Mouse (Mus musculus) intestine, embryonic 16.5 days (tissue): Measurements from ENCODE around the gene Ric3. TPM values are rescaled to one million over a fixed set of nuclear protein-coding genes. Genes with fewer than 3 reads are reported as not detected.

Experiments used
- ATAC-seq: fragments of 200-750 bp; cut with Nextera tagmentation; 2 replicates; pipeline ENCODE4 v1.8.0; 2017; ENCODE audit warnings: moderate TSS enrichment, moderate library complexity
- H3K27ac ChIP-seq: fragments of 300-500 bp; sonication (generic); 2 replicates; pipeline ENCODE4 v1.5.1; 2014; ENCODE audit warnings: mild to moderate bottlenecking, low read length
- H3K27me3 ChIP-seq: fragments of 300-500 bp; sonication (generic); replicated peaks from 2 replicates; pipeline ENCODE4 v1.6.1; 2014; ENCODE audit warnings: low read length, control low read depth, mixed read lengths; ENCODE audit not compliant: control insufficient read depth, insufficient read depth
- H3K36me3 ChIP-seq: fragments of 300-500 bp; sonication (generic); 2 replicates; pipeline ENCODE4 v1.6.1; 2014; ENCODE audit warnings: low read length, control low read depth; ENCODE audit not compliant: control insufficient read depth, insufficient read depth
- H3K4me1 ChIP-seq: fragments of 300-500 bp; sonication (generic); 2 replicates; pipeline ENCODE4 v1.6.1; 2014; ENCODE audit warnings: low read length, control low read depth, mixed read lengths; ENCODE audit not compliant: control insufficient read depth, insufficient read depth
- H3K4me2 ChIP-seq: fragments of 300-500 bp; sonication (generic); 2 replicates; pipeline ENCODE4 v1.6.1; 2014; ENCODE audit warnings: low read depth, low read length, control low read depth
- H3K4me3 ChIP-seq: fragments of 300-500 bp; sonication (generic); 2 replicates; pipeline ENCODE4 v1.5.1; 2014; ENCODE audit warnings: mild to moderate bottlenecking, low read length
- H3K9ac ChIP-seq: fragments of 300-500 bp; sonication (generic); 2 replicates; pipeline ENCODE4 v1.6.1; 2014; ENCODE audit warnings: low read depth, low read length
- H3K9me3 ChIP-seq: fragments of 300-500 bp; sonication (generic); 2 replicates; pipeline ENCODE4 v1.6.1; 2016; ENCODE audit warnings: low read length, control low read depth; ENCODE audit not compliant: control insufficient read depth
- WGBS: fragments of 180-500 bp; shearing (Covaris S2); extraction: QIAGEN DNeasy Blood & Tissue Kit; methylation state at CpG from one replicate; pipeline ENCODE4 v1.1.7; 2014; 5-methylcytosine and 5-hydroxymethylcytosine counted together
- polyA plus RNA-seq: library from polyadenylated mRNA; unstranded; fragments of >200 nt; fragmentation: Nextera tagmentation; extraction: Ambion mirVana; gene quantifications from 2 replicates; pipeline ENCODE4 v1.2.1, GENCODE M21; 2015

Gene Ric3
- polyA plus RNA-seq, 1 experiment from 2014 or later: 1.7 TPM

- no peaks in the 10 kb centered on the region for H3K4me1 ChIP-seq
- H3K36me3 ChIP-seq: no peaks in the 10 kb centered on the region
- no peak for ATAC-seq
- no peak overlapping the region for H3K4me3 ChIP-seq
- no peaks in the 10 kb centered on the region for H3K27me3 ChIP-seq
- no peak overlapping the region for H3K9ac ChIP-seq
- H3K27ac ChIP-seq: no peak overlapping the region
- H3K4me2 ChIP-seq: no peak overlapping the region
- H3K9me3 ChIP-seq: no peaks in the 10 kb centered on the region
- 91% methylated on average over 6 of the region's 6 CpGs for WGBS
These were observed 53.1 kb downstream of the Ric3 start for GRCm38 (mm10) chr7:109029961-109030465.

- 29% methylated on average over 6 of the region's 6 CpGs for WGBS
- Histone ChIP-seq H3K9me3 (no peaks in the 10 kb centered on the region), H3K4me2 (no peak overlapping the region), H3K36me3 (no peaks in the 10 kb centered on the region), H3K27ac (no peak overlapping the region), H3K27me3 (no peaks in the 10 kb centered on the region), H3K4me1 (no peaks in the 10 kb centered on the region), H3K4me3 (no peak overlapping the region), H3K9ac (no peak overlapping the region)
- ATAC-seq: 0 out of 2 replicates have a peak, but pooled peaks have one; percentile 44
These were observed 54.9 kb downstream of the Ric3 start for GRCm38 (mm10) chr7:109028204-109028603.

DNA sequence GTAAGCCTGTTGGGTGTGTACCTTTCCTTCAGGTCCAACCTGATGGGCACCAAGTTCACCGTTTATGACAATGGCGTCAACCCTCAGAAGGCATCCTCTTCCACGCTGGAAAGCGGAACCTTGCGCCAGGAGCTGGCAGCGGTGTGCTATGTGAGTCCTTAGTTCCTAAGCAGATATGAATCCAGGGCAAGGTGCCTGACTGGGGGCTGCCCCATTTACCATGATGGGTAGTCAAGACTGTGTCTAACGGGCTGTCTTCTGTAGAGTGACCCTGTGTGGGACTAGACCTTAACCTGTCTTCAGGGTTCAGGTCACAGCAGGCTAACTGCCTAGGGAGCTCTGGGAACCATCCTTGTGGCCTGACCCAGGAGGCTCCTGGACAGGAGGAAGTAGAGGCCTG is 55.4 kb downstream of the Ric3 start:
- H3K27ac ChIP-seq: no peak overlapping the region
- H3K4me3 ChIP-seq: no peak overlapping the region
- H3K9me3 ChIP-seq: no peaks in the 10 kb centered on the region
- H3K4me2 ChIP-seq: no peak overlapping the region
- no peak for ATAC-seq
- WGBS: 93% methylated on average over 7 of the region's 7 CpGs
- no peak overlapping the region for H3K9ac ChIP-seq
- H3K27me3 ChIP-seq: no peaks in the 10 kb centered on the region
- no peaks in the 10 kb centered on the region for H3K36me3 ChIP-seq
- no peaks in the 10 kb centered on the region for H3K4me1 ChIP-seq

DNA sequence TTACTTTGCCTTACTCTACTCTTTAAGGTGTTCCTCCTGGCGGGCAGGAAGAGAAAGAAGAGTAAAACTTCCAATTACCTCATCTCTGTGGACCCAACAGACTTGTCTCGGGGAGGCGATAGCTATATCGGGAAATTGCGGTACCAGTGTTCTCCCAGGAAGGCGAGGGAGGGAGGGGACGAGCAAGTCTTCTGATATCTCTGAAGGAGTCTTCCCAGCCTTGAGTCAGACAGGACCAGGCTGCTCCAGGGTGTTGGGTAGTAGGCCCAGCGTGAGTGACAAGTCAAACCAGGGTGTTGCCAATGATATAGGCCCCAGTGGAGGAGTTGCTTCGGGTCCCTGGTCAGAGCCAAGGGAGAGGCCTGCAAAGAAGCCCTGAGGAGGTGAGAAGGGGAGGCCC is 56.2 kb downstream of the Ric3 start:
- Histone ChIP-seq H3K4me2 (no peak overlapping the region), H3K4me1 (no peaks in the 10 kb centered on the region), H3K36me3 (no peaks in the 10 kb centered on the region), H3K9me3 (no peaks in the 10 kb centered on the region), H3K27me3 (no peaks in the 10 kb centered on the region), H3K4me3 (no peak overlapping the region), H3K9ac (no peak overlapping the region), H3K27ac (no peak overlapping the region)
- WGBS: 91% methylated on average over 9 of the region's 9 CpGs
- ATAC-seq: no peak

DNA sequence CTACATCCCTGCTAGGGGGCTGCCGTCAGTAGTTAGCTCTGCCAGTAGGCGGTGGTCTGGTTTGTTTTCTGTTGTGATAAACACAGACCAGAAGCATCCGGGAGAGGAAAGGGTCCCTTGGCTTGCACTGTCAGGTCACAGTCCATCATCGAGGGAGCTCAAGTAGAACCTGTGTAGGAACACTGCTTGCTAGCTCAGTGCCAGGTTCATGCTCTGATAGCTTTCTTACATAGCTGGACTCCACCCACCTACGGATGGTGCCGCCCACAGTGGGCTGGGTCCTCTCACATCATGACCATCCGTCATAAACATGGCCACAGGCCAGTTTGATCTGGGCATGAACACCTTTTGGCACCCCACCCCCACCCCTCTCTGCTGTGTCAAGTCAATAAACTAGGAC is 57.4 kb downstream of the Ric3 start:
- Histone ChIP-seq H3K36me3 (no peaks in the 10 kb centered on the region), H3K9me3 (no peaks in the 10 kb centered on the region), H3K4me1 (no peaks in the 10 kb centered on the region), H3K9ac (no peak overlapping the region), H3K4me2 (no peak overlapping the region), H3K27ac (no peak overlapping the region), H3K27me3 (no peaks in the 10 kb centered on the region), H3K4me3 (no peak overlapping the region)
- no peak for ATAC-seq
- WGBS: 78% methylated on average over 7 of the region's 7 CpGs

DNA sequence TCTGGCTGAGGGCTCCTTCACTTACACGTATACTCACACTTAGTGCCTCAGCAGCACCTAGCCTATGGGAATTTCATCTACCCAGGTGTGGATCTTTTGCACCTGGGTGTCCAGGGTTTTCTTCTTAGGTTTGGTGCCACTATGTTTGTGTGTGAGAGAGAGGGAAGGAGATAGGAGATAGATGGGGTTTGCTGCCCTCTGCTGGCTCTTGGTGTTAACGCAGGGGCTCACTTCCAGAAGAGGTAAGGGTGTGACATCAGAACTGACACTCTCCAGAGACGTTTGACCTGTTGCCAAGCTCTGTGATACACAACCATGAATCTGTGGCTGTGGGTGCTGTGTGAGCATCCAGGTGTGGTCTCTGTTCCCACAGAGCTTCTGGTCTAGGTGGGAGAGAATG is 61.7 kb downstream of the Ric3 start:
- no peak overlapping the region for H3K27ac ChIP-seq
- no peak overlapping the region for H3K4me2 ChIP-seq
- H3K4me3 ChIP-seq: no peak overlapping the region
- peak; percentile 66 for ATAC-seq
- WGBS: 10% methylated on average over 3 of the region's 3 CpGs
- H3K9me3 ChIP-seq: no peaks in the 10 kb centered on the region
- no peaks in the 10 kb centered on the region for H3K36me3 ChIP-seq
- H3K9ac ChIP-seq: no peak overlapping the region
- no peaks in the 10 kb centered on the region for H3K27me3 ChIP-seq
- no peaks in the 10 kb centered on the region for H3K4me1 ChIP-seq

GRCm38 (mm10) chr7:109019243-109019642 is 63.9 kb downstream of the Ric3 start:
- Histone ChIP-seq H3K4me2 (no peak overlapping the region), H3K9me3 (no peaks in the 10 kb centered on the region), H3K27ac (no peak overlapping the region), H3K27me3 (no peaks in the 10 kb centered on the region), H3K4me1 (no peaks in the 10 kb centered on the region), H3K9ac (no peak overlapping the region), H3K36me3 (no peaks in the 10 kb centered on the region), H3K4me3 (no peak overlapping the region)
- no peak for ATAC-seq
- 92% methylated on average over 7 of the region's 7 CpGs for WGBS

- Histone ChIP-seq H3K27ac (no peak overlapping the region), H3K4me2 (no peak overlapping the region), H3K4me3 (no peak overlapping the region), H3K36me3 (no peaks in the 10 kb centered on the region), H3K4me1 (no peaks in the 10 kb centered on the region), H3K9ac (no peak overlapping the region), H3K9me3 (no peaks in the 10 kb centered on the region), H3K27me3 (peaks cover 14% of the 10 kb centered on the region)
- no peak; the same call in 1 of the 2 replicates for ATAC-seq
- 42% methylated on average over 5 of the region's 5 CpGs for WGBS
These were observed 66.7 kb downstream of the Ric3 start for GRCm38 (mm10) chr7:109016378-109016923.

DNA sequence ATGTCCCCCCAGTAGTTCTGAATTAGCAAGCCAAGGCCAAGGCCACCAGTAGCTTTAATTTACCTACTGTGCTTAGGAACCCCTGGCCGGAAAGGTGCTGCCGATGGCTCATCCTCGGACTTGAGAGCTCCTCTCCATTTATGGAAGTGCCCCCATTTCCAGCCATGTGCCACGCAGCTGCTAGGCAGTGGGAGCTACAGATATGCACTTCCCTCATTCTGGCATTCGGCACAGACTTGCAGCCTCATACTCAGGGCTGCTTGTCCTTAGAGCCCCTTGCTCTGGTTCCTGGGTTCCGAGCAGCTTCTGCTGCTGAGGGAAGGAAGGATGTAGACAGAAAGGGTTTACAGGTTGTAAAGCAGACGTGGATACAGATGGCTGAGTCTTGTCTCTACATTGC is 68.3 kb downstream of the Ric3 start:
- no peaks in the 10 kb centered on the region for H3K36me3 ChIP-seq
- H3K4me3 ChIP-seq: no peak overlapping the region
- H3K9me3 ChIP-seq: no peaks in the 10 kb centered on the region
- no peak overlapping the region for H3K9ac ChIP-seq
- no peak overlapping the region for H3K4me2 ChIP-seq
- no peaks in the 10 kb centered on the region for H3K4me1 ChIP-seq
- 70% methylated on average over 7 of the region's 7 CpGs for WGBS
- peaks cover 27% of the 10 kb centered on the region for H3K27me3 ChIP-seq
- no peak overlapping the region for H3K27ac ChIP-seq
- ATAC-seq: no peak

- H3K4me1 ChIP-seq: no peaks in the 10 kb centered on the region
- ATAC-seq: no peak
- H3K36me3 ChIP-seq: no peaks in the 10 kb centered on the region
- no peak overlapping the region for H3K27ac ChIP-seq
- WGBS: 55% methylated on average over 4 of the region's 4 CpGs
- H3K9ac ChIP-seq: no peak overlapping the region
- H3K4me2 ChIP-seq: no peak overlapping the region
- no peaks in the 10 kb centered on the region for H3K9me3 ChIP-seq
- H3K27me3 ChIP-seq: peaks cover 29% of the 10 kb centered on the region
- no peak overlapping the region for H3K4me3 ChIP-seq
These were observed 70.0 kb downstream of the Ric3 start for GRCm38 (mm10) chr7:109012998-109013625.
